Mouse (Mus musculus) MEL (cell line): Measurements from ENCODE around the gene Cd276. TPM values are rescaled to one million over a fixed set of nuclear protein-coding genes. Genes with fewer than 3 reads are reported as not detected.

ENCODE experiments used
- DNase-seq: peaks from one replicate; pipeline ENCODE4 v3.0.0; 2011; ENCODE audit warnings: low read depth, low spot score
- H3K27ac ChIP-seq: 2 replicates; pipeline ENCODE4 v1.5.1; 2012; ENCODE audit warnings: low read depth, mild to moderate bottlenecking, control low read depth, low read length, moderate library complexity; ENCODE audit not compliant: control insufficient read depth
- H3K27me3 ChIP-seq, 2 experiments: fragments of 150-350 bp in 1 of 2; sonication (generic) in 1 of 2; 2 replicates each; pipeline ENCODE4 v1.6.1; 2012; ENCODE audit warnings: low read length in 2 of 2, mild to moderate bottlenecking in 2 of 2, improper control_type of control experiment in 1 of 2, moderate library complexity in 1 of 2; ENCODE audit not compliant: insufficient read depth in 2 of 2, control insufficient read depth in 1 of 2
- H3K36me3 ChIP-seq, 2 experiments: 2 replicates each; pipeline ENCODE4 v1.6.1; 2012 to 2014; ENCODE audit warnings: low read length in 2 of 2, improper control_type of control experiment in 1 of 2, inconsistent platforms in 1 of 2, mild to moderate bottlenecking in 1 of 2; ENCODE audit not compliant: insufficient read depth in 2 of 2, control insufficient read depth in 1 of 2
- H3K4me1 ChIP-seq, 2 experiments: fragments of 150-350 bp in 1 of 2; sonication (generic) in 1 of 2; 2 replicates each; pipeline ENCODE4 v1.6.1; 2012; ENCODE audit warnings: low read length in 2 of 2, improper control_type of control experiment in 1 of 2, mild to moderate bottlenecking in 1 of 2; ENCODE audit not compliant: insufficient read depth in 2 of 2, control insufficient read depth in 1 of 2
- H3K4me3 ChIP-seq, 2 experiments: fragments of 150-350 bp in 1 of 2; sonication (generic) in 1 of 2; 2 replicates each; pipeline ENCODE4 v1.5.1; 2012; ENCODE audit warnings: low read depth in 2 of 2, low read length in 2 of 2, mild to moderate bottlenecking in 2 of 2, moderate library complexity in 2 of 2, control low read depth in 1 of 2, improper control_type of control experiment in 1 of 2; ENCODE audit not compliant: control insufficient read depth in 1 of 2, insufficient read depth in 1 of 2
- H3K79me2 ChIP-seq: 2 replicates; pipeline ENCODE4 v1.6.1; 2012; ENCODE audit warnings: mild to moderate bottlenecking, low read length, moderate library complexity; ENCODE audit not compliant: control insufficient read depth, poor library complexity, insufficient read depth
- H3K9ac ChIP-seq: 2 replicates; pipeline ENCODE4 v1.6.1; 2012; ENCODE audit warnings: low read depth, mild to moderate bottlenecking, control low read depth, low read length, moderate library complexity; ENCODE audit not compliant: control insufficient read depth, poor library complexity, severe bottlenecking
- H3K9me3 ChIP-seq: fragments of 150-350 bp; sonication (generic); replicated peaks from 2 replicates; pipeline ENCODE4 v1.6.1; 2012; ENCODE audit warnings: mild to moderate bottlenecking, low read length, improper control_type of control experiment, moderate library complexity; ENCODE audit not compliant: insufficient read depth
- BHLHE40 ChIP-seq: IDR thresholded peaks from 2 replicates; pipeline ENCODE4 v1.6.1; 2012; ENCODE audit warnings: low read depth, mild to moderate bottlenecking, inconsistent platforms, low read length, improper control_type of control experiment, borderline replicate concordance
- CHD1 ChIP-seq: IDR thresholded peaks from 2 replicates; pipeline ENCODE4 v1.6.1; 2012; ENCODE audit warnings: low read depth, mild to moderate bottlenecking, inconsistent platforms, low read length, improper control_type of control experiment
- CTCF ChIP-seq, 3 experiments: IDR thresholded peaks in 2 of 3; conservative IDR thresholded peaks in 1 of 3; 2 replicates each; pipeline ENCODE4 v1.5.1; 2011 to 2012; ENCODE audit warnings: low read length in 3 of 3, low read depth in 2 of 3, mild to moderate bottlenecking in 2 of 3, improper control_type of control experiment in 1 of 3, inconsistent platforms in 1 of 3, mixed read lengths in 1 of 3, moderate library complexity in 1 of 3; ENCODE audit not compliant: control insufficient read depth in 1 of 3, insufficient read depth in 1 of 3, poor library complexity in 1 of 3, severe bottlenecking in 1 of 3
- E2F4 ChIP-seq: IDR thresholded peaks from 2 replicates; pipeline ENCODE4 v1.6.1; 2011; ENCODE audit warnings: low read depth, low read length, improper control_type of control experiment, borderline replicate concordance
- ELF1 ChIP-seq: IDR thresholded peaks from 2 replicates; pipeline ENCODE4 v1.6.1; 2014; ENCODE audit warnings: low read depth, mild to moderate bottlenecking, inconsistent platforms, low read length, improper control_type of control experiment, moderate library complexity
- ETS1 ChIP-seq: IDR thresholded peaks from 2 replicates; pipeline ENCODE4 v1.6.1; 2012; ENCODE audit warnings: low read depth, mild to moderate bottlenecking, inconsistent platforms, low read length, improper control_type of control experiment, moderate library complexity
- GABPA ChIP-seq: IDR thresholded peaks from 2 replicates; pipeline ENCODE4 v1.6.1; 2012; ENCODE audit warnings: low read depth, mild to moderate bottlenecking, inconsistent platforms, low read length, improper control_type of control experiment, moderate library complexity
- GATA1 ChIP-seq: IDR thresholded peaks from 2 replicates; pipeline ENCODE4 v1.6.1; 2011; ENCODE audit warnings: low read depth, low read length, improper control_type of control experiment
- HCFC1 ChIP-seq: IDR thresholded peaks from 2 replicates; pipeline ENCODE4 v1.6.1; 2012; ENCODE audit warnings: low read depth, mild to moderate bottlenecking, inconsistent platforms, low read length, improper control_type of control experiment, moderate library complexity
- KAT2A ChIP-seq: conservative IDR thresholded peaks from 2 replicates; pipeline ENCODE4 v1.6.1; 2012; ENCODE audit warnings: low read depth, low read length, improper control_type of control experiment, inconsistent platforms
- MAFK ChIP-seq: IDR thresholded peaks from 2 replicates; pipeline ENCODE4 v1.6.1; 2011; ENCODE audit warnings: low read depth, mild to moderate bottlenecking, low read length, improper control_type of control experiment, borderline replicate concordance
- MAZ ChIP-seq: IDR thresholded peaks from 2 replicates; pipeline ENCODE4 v1.6.1; 2012; ENCODE audit warnings: low read depth, mild to moderate bottlenecking, inconsistent platforms, low read length, improper control_type of control experiment
- MEF2A ChIP-seq: IDR thresholded peaks from 2 replicates; pipeline ENCODE4 v1.6.1; 2014; ENCODE audit warnings: low read depth, mild to moderate bottlenecking, inconsistent platforms, low read length, improper control_type of control experiment; ENCODE audit not compliant: poor library complexity, insufficient replicate concordance, severe bottlenecking; ENCODE audit errors: extremely low read depth
- MXI1 ChIP-seq: IDR thresholded peaks from 2 replicates; pipeline ENCODE4 v1.6.1; 2011; ENCODE audit warnings: mild to moderate bottlenecking, low read depth, low read length, improper control_type of control experiment
- MYB ChIP-seq: IDR thresholded peaks from 2 replicates; pipeline ENCODE4 v1.6.1; 2011; ENCODE audit warnings: mild to moderate bottlenecking, low read depth, low read length, improper control_type of control experiment
- MYC ChIP-seq: IDR thresholded peaks from 2 replicates; pipeline ENCODE4 v1.6.1; 2011; ENCODE audit warnings: low read depth, mild to moderate bottlenecking, low read length, improper control_type of control experiment, moderate library complexity
- NELFE ChIP-seq: IDR thresholded peaks from 2 replicates; pipeline ENCODE4 v1.6.1; 2011; ENCODE audit warnings: low read depth, low read length, improper control_type of control experiment
- NRF1 ChIP-seq: IDR thresholded peaks from 2 replicates; pipeline ENCODE4 v1.6.1; 2014; ENCODE audit warnings: low read depth, mild to moderate bottlenecking, inconsistent platforms, low read length, improper control_type of control experiment, moderate library complexity; ENCODE audit not compliant: poor library complexity, insufficient read depth, severe bottlenecking
- POLR2A ChIP-seq, 2 experiments: IDR thresholded peaks; 2 replicates each; pipeline ENCODE4 v1.6.1; 2011 to 2012; ENCODE audit warnings: low read length in 2 of 2, mild to moderate bottlenecking in 2 of 2, control low read depth in 1 of 2, improper control_type of control experiment in 1 of 2, low read depth in 1 of 2, moderate library complexity in 1 of 2; ENCODE audit not compliant: control insufficient read depth in 1 of 2, insufficient read depth in 1 of 2, poor library complexity in 1 of 2
- POLR2AphosphoS5 ChIP-seq: IDR thresholded peaks from 2 replicates; pipeline ENCODE4 v1.6.1; 2012; ENCODE audit warnings: low read depth, borderline replicate concordance, mild to moderate bottlenecking, inconsistent platforms, low read length, moderate library complexity, mixed read lengths
- RAD21 ChIP-seq: IDR thresholded peaks from 2 replicates; pipeline ENCODE4 v1.6.1; 2011; ENCODE audit warnings: mild to moderate bottlenecking, low read depth, low read length, improper control_type of control experiment
- RCOR1 ChIP-seq: IDR thresholded peaks from 2 replicates; pipeline ENCODE4 v1.6.1; 2012; ENCODE audit warnings: low read depth, mild to moderate bottlenecking, inconsistent platforms, low read length, improper control_type of control experiment
- SIN3A ChIP-seq: IDR thresholded peaks from 2 replicates; pipeline ENCODE4 v1.6.1; 2012; ENCODE audit warnings: low read length, improper control_type of control experiment, inconsistent platforms
- SMC3 ChIP-seq: IDR thresholded peaks from 2 replicates; pipeline ENCODE4 v1.6.1; 2011; ENCODE audit warnings: low read depth, low read length, improper control_type of control experiment
- TAL1 ChIP-seq: IDR thresholded peaks from 2 replicates; pipeline ENCODE4 v1.6.1; 2012; ENCODE audit warnings: mild to moderate bottlenecking, inconsistent platforms, low read length, moderate library complexity, mixed read lengths
- TBP ChIP-seq: IDR thresholded peaks from 2 replicates; pipeline ENCODE4 v1.8.0; 2011; ENCODE audit warnings: low read depth, low read length, improper control_type of control experiment
- TCF12 ChIP-seq: IDR thresholded peaks from 2 replicates; pipeline ENCODE4 v1.6.1; 2014; ENCODE audit warnings: low read depth, mild to moderate bottlenecking, inconsistent platforms, low read length, improper control_type of control experiment, moderate library complexity
- UBTF ChIP-seq: IDR thresholded peaks from 2 replicates; pipeline ENCODE4 v1.6.1; 2012; ENCODE audit warnings: low read depth, mild to moderate bottlenecking, inconsistent platforms, low read length, improper control_type of control experiment, moderate library complexity, borderline replicate concordance; ENCODE audit not compliant: insufficient read depth
- USF2 ChIP-seq, 2 experiments: IDR thresholded peaks; 2 replicates each; pipeline ENCODE4 v1.6.1; 2011 to 2012; ENCODE audit warnings: improper control_type of control experiment in 2 of 2, low read length in 2 of 2, borderline replicate concordance in 1 of 2, inconsistent platforms in 1 of 2, low read depth in 1 of 2, mild to moderate bottlenecking in 1 of 2; ENCODE audit not compliant: insufficient read depth in 1 of 2
- ZC3H11A ChIP-seq: IDR thresholded peaks from 2 replicates; pipeline ENCODE4 v1.6.1; 2012; ENCODE audit warnings: low read depth, mild to moderate bottlenecking, inconsistent platforms, low read length, improper control_type of control experiment
- ZKSCAN1 ChIP-seq: IDR thresholded peaks from 2 replicates; pipeline ENCODE4 v1.6.1; 2012; ENCODE audit warnings: low read depth, mild to moderate bottlenecking, inconsistent platforms, low read length, improper control_type of control experiment, moderate library complexity
- ZMIZ1 ChIP-seq: IDR thresholded peaks from 2 replicates; pipeline ENCODE4 v1.6.1; 2012; ENCODE audit warnings: low read depth, mild to moderate bottlenecking, inconsistent platforms, low read length, improper control_type of control experiment, moderate library complexity
- ZNF384 ChIP-seq: IDR thresholded peaks from 2 replicates; pipeline ENCODE4 v1.6.1; 2012; ENCODE audit warnings: low read depth, mild to moderate bottlenecking, inconsistent platforms, low read length, improper control_type of control experiment
- polyA plus RNA-seq, 2 experiments: library from polyadenylated mRNA; stranded (reverse) in 1 of 2; unstranded in 1 of 2; fragments of >175 nt in 1 of 2; fragments of >200 nt in 1 of 2; gene quantifications; 2 replicates each; pipeline versions ENCODE4 v1.2.1 to v1.2.4; 2012; ENCODE audit warnings: low replicate concordance in 2 of 2, low read depth in 1 of 2; ENCODE audit not compliant: insufficient read length in 2 of 2, insufficient read depth in 1 of 2, missing spikeins in 1 of 2
- total RNA-seq: library from RNA; depleted of rRNA; stranded (reverse); fragments of 300-350 nt; gene quantifications from 2 replicates; pipeline ENCODE4 v1.2.3, GENCODE M21; 2012

Gene Cd276
- total and polyA plus RNA-seq, 3 experiments = 0.12 to 3.6 TPM; not detected in 1

- TF ChIP-seq TAL1 (no peak), MEF2A (no peak), BHLHE40 (no peak), NELFE (no peak), E2F4 (no peak), HCFC1 (no peak), POLR2AphosphoS5 (no peak), GATA1 (no peak), USF2 (IDR thresholded peaks at IDR 0.05; ENCODE audit: borderline replicate concordance in 1 of 2, insufficient read depth in 1 of 2, low read depth in 1 of 2, low read length in 2 of 2) (no peak), TBP (no peak), RAD21 (peak; percentile 51), NRF1 (no peak), SMC3 (peak; percentile 79), POLR2A (IDR thresholded peaks at IDR 0.05; ENCODE audit: control insufficient read depth in 1 of 2, insufficient read depth in 1 of 2, low read depth in 1 of 2, low read length in 2 of 2, poor library complexity in 1 of 2) (no peak), ZC3H11A (peak; percentile 38), SIN3A (no peak), MYB (no peak), MAFK (no peak), RCOR1 (no peak), ZMIZ1 (no peak), CTCF (IDR thresholded peaks at IDR 0.05 in 2 of 3, conservative IDR thresholded peaks at IDR 0.05 in 1 of 3; ENCODE audit: control insufficient read depth in 1 of 3, insufficient read depth in 1 of 3, low read depth in 2 of 3, low read length in 3 of 3, poor library complexity in 1 of 3, severe bottlenecking in 1 of 3) (peak; percentile 11 to 68 (median 67); a peak in 4 of 6 replicates), UBTF (no peak), ZNF384 (no peak), ELF1 (no peak), ETS1 (no peak), MXI1 (no peak), ZKSCAN1 (no peak), TCF12 (no peak), CHD1 (no peak), MYC (no peak), KAT2A (no peak), GABPA (no peak), MAZ (no peak)
- H3K27me3 ChIP-seq = peaks cover 4% of the 10 kb centered on the region in 2 experiments
These were observed 12.4 kb upstream of the Cd276 start for GRCm38 (mm10) chr9:58567682-58568081.

More at GRCm38 (mm10) chr9:58567682-58568081, 12.4 kb upstream of the Cd276 start:
- no peaks in the 10 kb centered on the region for H3K79me2 ChIP-seq
- H3K9ac ChIP-seq = no peak overlapping the region
- H3K36me3 ChIP-seq = no peaks in the 10 kb centered on the region
- no peaks in the 10 kb centered on the region for H3K9me3 ChIP-seq
- no peak overlapping the region for H3K4me3 ChIP-seq
- H3K4me1 ChIP-seq = no peaks in the 10 kb centered on the region
- no peak overlapping the region for H3K27ac ChIP-seq
- peak; percentile 76 for DNase-seq
